Mouse (Mus musculus) bone marrow, adult 2 months (tissue): Measurements from ENCODE around the gene Nmur1.

Source experiments
- CTCF ChIP-seq: fragments of 200-500 bp; IDR thresholded peaks from 2 replicates; pipeline ENCODE4 v1.5.1; 2011; ENCODE audit warnings: low read length, control low read depth; ENCODE audit not compliant: control insufficient read depth, insufficient read depth
- POLR2A ChIP-seq: fragments of 200-500 bp; IDR thresholded peaks from 2 replicates; pipeline ENCODE4 v1.6.1; 2011; ENCODE audit warnings: low read depth, mild to moderate bottlenecking, control low read depth, low read length, borderline replicate concordance; ENCODE audit not compliant: control insufficient read depth

GRCm38 (mm10) chr1:86473109-86473760 lies 47.2 kb upstream of the Nmur1 start:
- TF ChIP-seq CTCF (no peak), POLR2A (no peak)
